ENCODE assay signal across 15 mouse cellular contexts in the genomic region with DNA sequence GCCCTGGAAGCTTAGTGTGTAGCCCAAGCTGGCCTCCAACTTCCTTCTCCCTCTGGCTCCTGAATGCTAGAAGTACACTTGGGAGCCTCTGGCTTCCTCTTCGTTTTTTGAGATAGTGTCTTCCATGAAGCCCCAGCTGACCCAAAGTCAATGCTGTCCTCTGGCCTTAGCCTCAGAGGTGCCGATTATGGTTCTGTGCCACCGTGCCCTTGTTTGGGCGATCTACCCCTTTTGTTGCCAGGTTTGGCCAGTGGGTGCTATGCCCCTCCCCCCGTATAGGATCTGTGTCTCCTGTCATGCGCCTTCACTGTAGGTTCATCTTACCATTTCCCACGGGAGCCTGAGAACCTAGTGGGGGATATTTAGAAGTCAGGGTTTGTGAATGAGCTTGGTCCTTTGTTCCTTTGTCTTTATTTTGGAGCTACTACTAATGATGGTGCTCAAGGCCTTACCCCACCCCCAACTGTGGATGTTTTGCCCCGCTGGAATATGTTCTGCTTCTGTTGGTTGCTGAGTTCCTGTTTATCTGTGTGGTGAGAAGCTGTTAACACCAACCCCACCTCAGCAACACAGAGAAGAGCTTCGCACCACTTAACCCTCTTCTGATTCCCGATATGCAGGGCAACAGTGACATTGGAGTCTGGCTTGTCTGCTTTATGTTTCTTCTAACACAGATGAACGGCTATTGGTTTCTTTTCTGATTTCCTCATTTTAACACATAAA. TPM values are rescaled to one million over a fixed set of nuclear protein-coding genes. Genes with fewer than 3 reads are reported as not detected.
DNase-seq lines count a peak whose midpoint lies in the region; ATAC-seq and TF ChIP-seq lines count a peak whose summit lies in the region.
"Had no signal": no experiment of that assay in that cellular context is flagged by ENCODE, and none has a peak within 500 bp of the region (broad histone marks: within the 10 kb centered on the region; RNA-seq: fewer than 3 reads in every experiment).

No protein-coding gene starts in this region.

- no peak overlapping the region for H3K9ac ChIP-seq in heart, embryonic 15.5 days
- H3K9ac ChIP-seq: embryonic facial prominence, embryonic 15.5 days had no signal

- H3K4me3 ChIP-seq in layer of hippocampus, adult 2 months = no peak overlapping the region
- H3K4me3 ChIP-seq in heart, embryonic 15.5 days = no peak overlapping the region
- H3K4me3 ChIP-seq: embryonic facial prominence, embryonic 15.5 days had no signal

- 47% methylated on average over 11 of the region's 11 CpGs for WGBS in heart, embryonic 15.5 days

- H3K36me3 ChIP-seq in heart, embryonic 15.5 days = peaks cover 23% of the 10 kb centered on the region

- no peak for DNase-seq in layer of hippocampus, adult 2 months (ENCODE audit: low spot score in 2 of 2)
- DNase-seq in layer of hippocampus, postnatal 14 days (ENCODE audit: low spot score in 2 of 2) = no peak
- DNase-seq in R1 (ENCODE audit: low read depth, low spot score) = peak; percentile 55
- no peak for DNase-seq in adipocyte (ENCODE audit: low spot score)
- DNase-seq in frontal cortex, postnatal 36 days (ENCODE audit: low spot score in 2 of 2) = no peak
- DNase-seq: cerebellum, adult 9-10 months; kidney, adult 2 months; lung, postnatal 14 days had no signal

- peak overlapping the region; percentile 32; the same call in 1 of the 2 replicates for H3K4me2 ChIP-seq in heart, embryonic 15.5 days
- H3K4me2 ChIP-seq: embryonic facial prominence, embryonic 15.5 days had no signal

- TF ChIP-seq CTCF in layer of hippocampus, adult 2 months (conservative IDR thresholded peaks at IDR 0.05) = no peak

- H3K9me3 ChIP-seq in heart, embryonic 15.5 days (replicated peaks) = no peaks in the 10 kb centered on the region
- H3K9me3 ChIP-seq: embryonic facial prominence, embryonic 15.5 days had no signal

- peaks cover 33% of the 10 kb centered on the region for H3K4me1 ChIP-seq in heart, embryonic 15.5 days (replicated peaks)

- H3K27me3 ChIP-seq in heart, embryonic 15.5 days = no peaks in the 10 kb centered on the region
- H3K27me3 ChIP-seq: embryonic facial prominence, embryonic 15.5 days had no signal

- 0 out of 2 replicates have a peak, but pooled peaks have one; percentile 35 for ATAC-seq in heart, embryonic 15.5 days (replicated peaks; ENCODE audit: insufficient number of reproducible peaks, insufficient read depth, low FRiP score, low read depth)
- ATAC-seq in megakaryocyte, adult 5-6 weeks (ENCODE audit: poor library complexity, severe bottlenecking) = peak; percentile 64
- ATAC-seq: forebrain, embryonic 16.5 days had no signal

- H3K27ac ChIP-seq in layer of hippocampus, adult 2 months = peak overlapping the region; percentile 55; the same call in 1 of the 2 replicates
- H3K27ac ChIP-seq in heart, embryonic 15.5 days = peak overlapping the region; percentile 31; the same call in 1 of the 2 replicates
- H3K27ac ChIP-seq: embryonic facial prominence, embryonic 15.5 days had no signal

RNA-seq across cellular contexts. Expression of gene Usp48, which starts 10.1 kb away (rescaled TPM):
- total RNA-seq in layer of hippocampus, adult 2 months (2021) = 100 to 1,000 TPM; 142 to 160 TPM
- 100 to 1,000 TPM; 116 to 131 TPM for total RNA-seq in layer of hippocampus, postnatal 14 days (2021)
- 29.7 and 38.5 TPM in 2 replicates for polyA plus RNA-seq in heart, embryonic 15.5 days (2015; fragmentation: Nextera tagmentation; extraction: Ambion mirVana)
- 68.3 and 70.4 TPM in 2 replicates for total RNA-seq in megakaryocyte, adult 5-6 weeks (2015)
- 65.5 and 77.5 TPM in 2 replicates for total RNA-seq in megakaryocyte, adult 5-6 weeks (2017)

RNA-seq across cellular contexts. Expression of gene Ldlrad2, which starts 29.2 kb away (rescaled TPM):
- total RNA-seq in layer of hippocampus, adult 2 months (2021) = not detected
- not detected for total RNA-seq in layer of hippocampus, postnatal 14 days (2021)
- 0.34 TPM in 1 of 2 replicates, not detected in the other for polyA plus RNA-seq in heart, embryonic 15.5 days (2015; fragmentation: Nextera tagmentation; extraction: Ambion mirVana)
- total RNA-seq in megakaryocyte, adult 5-6 weeks (2015) = not detected in 2 replicates
- not detected in 2 replicates for total RNA-seq in megakaryocyte, adult 5-6 weeks (2017)
- total RNA-seq: gastrocnemius, postnatal 4 days; layer of hippocampus, postnatal 10 days had no signal
- polyA plus RNA-seq: forebrain, embryonic 16.5 days; kidney, adult 2 months; limb, embryonic 11.5 days had no signal
